Mouse (Mus musculus) forebrain, embryonic 16.5 days (tissue): ENCODE data around the gene Pard3b. TPM values are rescaled to one million over a fixed set of nuclear protein-coding genes. Genes with fewer than 3 reads are reported as not detected.

Source experiments
- ATAC-seq: fragments of 200-750 bp; cut with Nextera tagmentation; 2 replicates; pipeline ENCODE4 v1.8.0; 2017; ENCODE audit warnings: mild to moderate bottlenecking, moderate library complexity
- H3K27ac ChIP-seq: fragments of 300-500 bp; sonication (generic); 2 replicates; pipeline ENCODE4 v1.5.1; 2014; ENCODE audit warnings: low read length, control low read depth
- H3K27me3 ChIP-seq: fragments of 300-500 bp; sonication (generic); replicated peaks from 2 replicates; pipeline ENCODE4 v1.6.1; 2014; ENCODE audit warnings: low read length; ENCODE audit not compliant: control insufficient read depth, insufficient read depth
- H3K36me3 ChIP-seq: fragments of 300-500 bp; sonication (generic); 2 replicates; pipeline ENCODE4 v1.6.1; 2014; ENCODE audit not compliant: control insufficient read depth, insufficient read depth
- H3K4me1 ChIP-seq: fragments of 300-500 bp; sonication (generic); replicated peaks from 2 replicates; pipeline ENCODE4 v1.6.1; 2014; ENCODE audit warnings: low read length; ENCODE audit not compliant: control insufficient read depth, insufficient read depth
- H3K4me2 ChIP-seq: fragments of 300-500 bp; sonication (generic); 2 replicates; pipeline ENCODE4 v1.6.1; 2014; ENCODE audit warnings: mild to moderate bottlenecking, low read length, control low read depth
- H3K4me3 ChIP-seq: fragments of 300-500 bp; sonication (generic); replicated peaks from 2 replicates; pipeline ENCODE4 v1.5.1; 2014; ENCODE audit warnings: mild to moderate bottlenecking, low read length, control low read depth
- H3K9ac ChIP-seq: fragments of 300-500 bp; sonication (generic); replicated peaks from 2 replicates; pipeline ENCODE4 v1.6.1; 2014; ENCODE audit warnings: low read depth, low read length, control low read depth
- H3K9me3 ChIP-seq: fragments of 300-500 bp; sonication (generic); 2 replicates; pipeline ENCODE4 v1.6.1; 2016; ENCODE audit warnings: low read length; ENCODE audit not compliant: control insufficient read depth
- WGBS: fragments of 180-500 bp; shearing (Covaris S2); extraction: QIAGEN DNeasy Blood & Tissue Kit; methylation state at CpG from one replicate; pipeline ENCODE4 v1.1.7; 2014; 5-methylcytosine and 5-hydroxymethylcytosine counted together
- polyA plus RNA-seq: library from polyadenylated mRNA; unstranded; fragments of >200 nt; fragmentation: Nextera tagmentation; extraction: Ambion mirVana; gene quantifications from 2 replicates; pipeline ENCODE4 v1.2.1, GENCODE M21; 2015

The Pard3b gene
- polyA plus RNA-seq, 1 experiment from 2014 or later, result 6.3 TPM

GRCm38 (mm10) chr1:62437493-62437892 is 798.9 kb downstream of the Pard3b start:
- Histone ChIP-seq H3K27ac (no peak overlapping the region), H3K36me3 (no peaks in the 10 kb centered on the region), H3K9me3 (no peaks in the 10 kb centered on the region), H3K27me3 (0 out of 2 replicates have a peak, but pooled peaks cover 4% of the 10 kb centered on the region), H3K4me2 (no peak overlapping the region), H3K4me1 (no peaks in the 10 kb centered on the region), H3K4me3 (no peak overlapping the region), H3K9ac (no peak overlapping the region)
- WGBS, result 86% methylated on average over 3 of the region's 3 CpGs
- no peak for ATAC-seq

- Histone ChIP-seq H3K27me3 (no peaks in the 10 kb centered on the region), H3K4me2 (no peak overlapping the region), H3K9ac (no peak overlapping the region), H3K9me3 (no peaks in the 10 kb centered on the region), H3K36me3 (no peaks in the 10 kb centered on the region), H3K4me3 (no peak overlapping the region), H3K27ac (no peak overlapping the region), H3K4me1 (peaks cover 9% of the 10 kb centered on the region)
- no peak for ATAC-seq
- 92% methylated on average over 3 of the region's 3 CpGs for WGBS
These were observed 805.8 kb downstream of the Pard3b start for GRCm38 (mm10) chr1:62444406-62444805.

- Histone ChIP-seq H3K4me1 (peaks cover 16% of the 10 kb centered on the region), H3K27me3 (no peaks in the 10 kb centered on the region), H3K27ac (no peak overlapping the region), H3K9me3 (no peaks in the 10 kb centered on the region), H3K36me3 (no peaks in the 10 kb centered on the region), H3K4me3 (no peak overlapping the region), H3K9ac (no peak overlapping the region), H3K4me2 (no peak overlapping the region)
- no peak for ATAC-seq
- 11% methylated on average over 1 of the region's 1 CpGs for WGBS
These were observed 808.2 kb downstream of the Pard3b start for GRCm38 (mm10) chr1:62446818-62447217.

GRCm38 (mm10) chr1:62449193-62449875 is 810.7 kb downstream of the Pard3b start:
- Histone ChIP-seq H3K36me3 (no peaks in the 10 kb centered on the region), H3K9me3 (no peaks in the 10 kb centered on the region), H3K27ac (no peak overlapping the region), H3K4me2 (no peak overlapping the region), H3K27me3 (no peaks in the 10 kb centered on the region), H3K4me3 (no peak overlapping the region), H3K9ac (no peak overlapping the region), H3K4me1 (peaks cover 16% of the 10 kb centered on the region)
- WGBS, result 55% methylated on average over 7 of the region's 7 CpGs
- peak; percentile 91 for ATAC-seq

GRCm38 (mm10) chr1:62465536-62465935 is 826.9 kb downstream of the Pard3b start:
- no peak overlapping the region for H3K4me2 ChIP-seq
- no peak for ATAC-seq
- no peak overlapping the region for H3K27ac ChIP-seq
- peaks cover 4% of the 10 kb centered on the region; the same call in 1 of the 2 replicates for H3K4me1 ChIP-seq
- H3K36me3 ChIP-seq, result no peaks in the 10 kb centered on the region
- no peak overlapping the region for H3K9ac ChIP-seq
- no peak overlapping the region for H3K4me3 ChIP-seq
- WGBS, result 28% methylated on average over 8 of the region's 8 CpGs
- H3K27me3 ChIP-seq, result no peaks in the 10 kb centered on the region
- H3K9me3 ChIP-seq, result no peaks in the 10 kb centered on the region

GRCm38 (mm10) chr1:62466544-62466943 is 827.9 kb downstream of the Pard3b start:
- H3K9ac ChIP-seq, result no peak overlapping the region
- 91% methylated on average over 1 of the region's 1 CpGs for WGBS
- H3K4me3 ChIP-seq, result no peak overlapping the region
- no peaks in the 10 kb centered on the region for H3K9me3 ChIP-seq
- H3K36me3 ChIP-seq, result no peaks in the 10 kb centered on the region
- no peak overlapping the region for H3K27ac ChIP-seq
- H3K4me1 ChIP-seq, result peaks cover 4% of the 10 kb centered on the region; the same call in 1 of the 2 replicates
- no peak for ATAC-seq
- H3K4me2 ChIP-seq, result no peak overlapping the region
- H3K27me3 ChIP-seq, result no peaks in the 10 kb centered on the region

- Histone ChIP-seq H3K9me3 (no peaks in the 10 kb centered on the region), H3K36me3 (no peaks in the 10 kb centered on the region), H3K4me3 (no peak overlapping the region), H3K27me3 (no peaks in the 10 kb centered on the region), H3K4me2 (no peak overlapping the region), H3K4me1 (no peaks in the 10 kb centered on the region), H3K27ac (no peak overlapping the region), H3K9ac (no peak overlapping the region)
- no peak for ATAC-seq
- WGBS, result 95% methylated on average over 2 of the region's 2 CpGs
These were observed 844.4 kb downstream of the Pard3b start for GRCm38 (mm10) chr1:62483059-62483458.

- Histone ChIP-seq H3K4me2 (no peak overlapping the region), H3K27ac (no peak overlapping the region), H3K4me3 (no peak overlapping the region), H3K9me3 (0 out of 2 replicates have a peak, but pooled peaks cover 2% of the 10 kb centered on the region), H3K9ac (no peak overlapping the region), H3K4me1 (peaks cover 5% of the 10 kb centered on the region; the same call in 1 of the 2 replicates), H3K27me3 (no peaks in the 10 kb centered on the region), H3K36me3 (0 out of 2 replicates have a peak, but pooled peaks cover 2% of the 10 kb centered on the region)
- ATAC-seq, result peak; percentile 90
- WGBS, result 21% methylated on average over 6 of the region's 6 CpGs
These were observed 850.2 kb downstream of the Pard3b start for GRCm38 (mm10) chr1:62488871-62489270.

GRCm38 (mm10) chr1:62499146-62499545 is 860.5 kb downstream of the Pard3b start:
- Histone ChIP-seq H3K27me3 (no peaks in the 10 kb centered on the region), H3K9ac (no peak overlapping the region), H3K4me3 (no peak overlapping the region), H3K9me3 (no peaks in the 10 kb centered on the region), H3K4me1 (no peaks in the 10 kb centered on the region), H3K4me2 (no peak overlapping the region), H3K27ac (no peak overlapping the region), H3K36me3 (no peaks in the 10 kb centered on the region)
- ATAC-seq, result no peak
- 75% methylated on average over 5 of the region's 5 CpGs for WGBS
